Mouse (Mus musculus) neural tube, embryonic 14.5 days (tissue): Measurements from ENCODE around the gene 1110059E24Rik. TPM values are rescaled to one million over a fixed set of nuclear protein-coding genes. Genes with fewer than 3 reads are reported as not detected.

Source experiments
- ATAC-seq: fragments of 200-750 bp; cut with Nextera tagmentation; 2 replicates; pipeline ENCODE4 v1.8.0; 2017; ENCODE audit warnings: low read depth, mild to moderate bottlenecking, moderate TSS enrichment, moderate library complexity
- H3K27ac ChIP-seq: fragments of 300-500 bp; sonication (generic); 2 replicates; pipeline ENCODE4 v1.5.1; 2014; ENCODE audit warnings: low read depth, mild to moderate bottlenecking, control low read depth, low read length, moderate library complexity, mixed read lengths
- H3K27me3 ChIP-seq: fragments of 300-500 bp; sonication (generic); 2 replicates; pipeline ENCODE4 v1.6.1; 2014; ENCODE audit warnings: low read length; ENCODE audit not compliant: control insufficient read depth, insufficient read depth
- H3K36me3 ChIP-seq: fragments of 300-500 bp; sonication (generic); 2 replicates; pipeline ENCODE4 v1.6.1; 2014; ENCODE audit warnings: low read length, mixed read lengths; ENCODE audit not compliant: control insufficient read depth, insufficient read depth
- H3K4me1 ChIP-seq: fragments of 300-500 bp; sonication (generic); 2 replicates; pipeline ENCODE4 v1.6.1; 2014; ENCODE audit warnings: low read length; ENCODE audit not compliant: control insufficient read depth, insufficient read depth
- H3K4me2 ChIP-seq: fragments of 300-500 bp; sonication (generic); 2 replicates; pipeline ENCODE4 v1.6.1; 2014; ENCODE audit warnings: mild to moderate bottlenecking, low read depth, low read length, control low read depth
- H3K4me3 ChIP-seq: fragments of 300-500 bp; sonication (generic); 2 replicates; pipeline ENCODE4 v1.5.1; 2014; ENCODE audit warnings: low read depth, low read length, control low read depth, mixed read lengths
- H3K9ac ChIP-seq: fragments of 300-500 bp; sonication (generic); replicated peaks from 2 replicates; pipeline ENCODE4 v1.6.1; 2014; ENCODE audit warnings: low read depth, mild to moderate bottlenecking, control low read depth, low read length, mixed read lengths
- H3K9me3 ChIP-seq: fragments of 300-500 bp; sonication (generic); 2 replicates; pipeline ENCODE4 v1.6.1; 2016; ENCODE audit warnings: low read length; ENCODE audit not compliant: control insufficient read depth
- WGBS: fragments of 180-500 bp; shearing (Covaris S2); extraction: QIAGEN DNeasy Blood & Tissue Kit; methylation state at CpG from one replicate; pipeline ENCODE4 v1.1.7; 2014; 5-methylcytosine and 5-hydroxymethylcytosine counted together
- polyA plus RNA-seq: library from polyadenylated mRNA; unstranded; fragments of >200 nt; fragmentation: Nextera tagmentation; extraction: Ambion mirVana; gene quantifications from 2 replicates; pipeline ENCODE4 v1.2.1, GENCODE M21; 2014

1110059E24Rik gene
- polyA plus RNA-seq, 1 experiment from 2014 or later = 64.9 TPM

- WGBS = 1% methylated on average over 69 of the region's 105 CpGs
- H3K27ac ChIP-seq = peak within 1 kb of the TSS; percentile 97
Measured at GRCm38 (mm10) chr19:21653172-21653981, 601 bp upstream of the 1110059E24Rik start, which contains the start of gene Abhd17b. Abhd17b (plus strand) TSS chr19:21653185.

GRCm38 (mm10) chr19:21651664-21652063 lies 1.1 kb downstream of the 1110059E24Rik start:
- 54% methylated on average over 6 of the region's 6 CpGs for WGBS
- H3K9me3 ChIP-seq = no peaks in the 10 kb centered on the region
- H3K36me3 ChIP-seq = no peaks in the 10 kb centered on the region
- ATAC-seq = no peak
- H3K27me3 ChIP-seq = no peaks in the 10 kb centered on the region
- H3K4me2 ChIP-seq = peak overlapping the region; percentile 63
- peaks cover 18% of the 10 kb centered on the region for H3K4me1 ChIP-seq
- H3K9ac ChIP-seq = peak overlapping the region; percentile 39; the same call in 1 of the 2 replicates
- H3K27ac ChIP-seq = no peak overlapping the region
- peak overlapping the region; percentile 83 for H3K4me3 ChIP-seq

More at GRCm38 (mm10) chr19:21653172-21653981, 601 bp upstream of the 1110059E24Rik start, which contains the start of gene Abhd17b:
- peaks cover 18% of the 10 kb centered on the region for H3K4me1 ChIP-seq
- no peaks in the 10 kb centered on the region for H3K27me3 ChIP-seq
- H3K4me2 ChIP-seq = peak within 1 kb of the TSS; percentile 65
- H3K4me3 ChIP-seq = peak within 1 kb of the TSS; percentile 83
- H3K36me3 ChIP-seq = no peaks in the 10 kb centered on the region
- H3K9ac ChIP-seq = peak within 1 kb of the TSS; percentile 94
- H3K9me3 ChIP-seq = no peaks in the 10 kb centered on the region
- peak; percentile 60 for ATAC-seq

GRCm38 (mm10) chr19:21646142-21646541 lies 6.6 kb downstream of the 1110059E24Rik start:
- whole genome bisulfite sequencing = 90% methylated on average over 6 of the region's 6 CpGs
- Histone ChIP-seq H3K27me3 (no peaks in the 10 kb centered on the region), H3K4me1 (no peaks in the 10 kb centered on the region), H3K9ac (no peak overlapping the region), H3K4me3 (no peak overlapping the region), H3K4me2 (no peak overlapping the region), H3K9me3 (no peaks in the 10 kb centered on the region), H3K27ac (no peak overlapping the region), H3K36me3 (no peaks in the 10 kb centered on the region)
- ATAC-seq = no peak

- Histone ChIP-seq H3K4me3 (no peak overlapping the region), H3K27ac (no peak overlapping the region), H3K27me3 (no peaks in the 10 kb centered on the region), H3K9me3 (no peaks in the 10 kb centered on the region), H3K4me1 (no peaks in the 10 kb centered on the region), H3K9ac (no peak overlapping the region), H3K36me3 (no peaks in the 10 kb centered on the region), H3K4me2 (no peak overlapping the region)
- no peak for ATAC-seq
- WGBS = 86% methylated on average over 4 of the region's 4 CpGs
Measured at GRCm38 (mm10) chr19:21645301-21645700, 7.5 kb downstream of the 1110059E24Rik start.

GRCm38 (mm10) chr19:21643935-21644334 lies 8.8 kb downstream of the 1110059E24Rik start:
- H3K9ac ChIP-seq = no peak overlapping the region
- no peaks in the 10 kb centered on the region for H3K36me3 ChIP-seq
- no peak overlapping the region for H3K4me3 ChIP-seq
- no peaks in the 10 kb centered on the region for H3K9me3 ChIP-seq
- ATAC-seq = no peak
- H3K4me2 ChIP-seq = no peak overlapping the region
- no peaks in the 10 kb centered on the region for H3K4me1 ChIP-seq
- 85% methylated on average over 1 of the region's 1 CpGs for WGBS
- H3K27me3 ChIP-seq = no peaks in the 10 kb centered on the region
- H3K27ac ChIP-seq = no peak overlapping the region

- no peaks in the 10 kb centered on the region for H3K27me3 ChIP-seq
- H3K4me3 ChIP-seq = no peak overlapping the region
- H3K9me3 ChIP-seq = no peaks in the 10 kb centered on the region
- no peaks in the 10 kb centered on the region for H3K4me1 ChIP-seq
- H3K4me2 ChIP-seq = no peak overlapping the region
- no peak overlapping the region for H3K27ac ChIP-seq
- no peak overlapping the region for H3K9ac ChIP-seq
- no peaks in the 10 kb centered on the region for H3K36me3 ChIP-seq
- 81% methylated on average over 7 of the region's 7 CpGs for WGBS
- no peak for ATAC-seq
Measured at GRCm38 (mm10) chr19:21637672-21638071, 15.1 kb downstream of the 1110059E24Rik start.

- H3K4me1 ChIP-seq = no peaks in the 10 kb centered on the region
- H3K4me2 ChIP-seq = no peak overlapping the region
- no peaks in the 10 kb centered on the region for H3K9me3 ChIP-seq
- WGBS = 86% methylated on average over 3 of the region's 3 CpGs
- H3K9ac ChIP-seq = no peak overlapping the region
- no peaks in the 10 kb centered on the region for H3K36me3 ChIP-seq
- no peak overlapping the region for H3K4me3 ChIP-seq
- H3K27me3 ChIP-seq = no peaks in the 10 kb centered on the region
- ATAC-seq = no peak
- H3K27ac ChIP-seq = no peak overlapping the region
Measured at GRCm38 (mm10) chr19:21636907-21637306, 15.9 kb downstream of the 1110059E24Rik start.

GRCm38 (mm10) chr19:21635406-21635805 lies 17.4 kb downstream of the 1110059E24Rik start:
- H3K27me3 ChIP-seq = no peaks in the 10 kb centered on the region
- WGBS = 94% methylated on average over 2 of the region's 2 CpGs

GRCm38 (mm10) chr19:21630656-21631331 lies 22.0 kb downstream of the 1110059E24Rik start:
- 64% methylated on average over 14 of the region's 14 CpGs for WGBS
- Histone ChIP-seq H3K4me3 (no peak overlapping the region), H3K4me2 (no peak overlapping the region), H3K9ac (0 out of 2 replicates have a peak overlapping the region, but pooled peaks have one; percentile 25), H3K36me3 (no peaks in the 10 kb centered on the region), H3K27ac (peak overlapping the region; percentile 52; the same call in 1 of the 2 replicates), H3K4me1 (no peaks in the 10 kb centered on the region), H3K9me3 (no peaks in the 10 kb centered on the region), H3K27me3 (no peaks in the 10 kb centered on the region)
- ATAC-seq = no peak

More at GRCm38 (mm10) chr19:21635406-21635805, 17.4 kb downstream of the 1110059E24Rik start:
- ATAC-seq = no peak
- Histone ChIP-seq H3K9ac (no peak overlapping the region), H3K4me1 (no peaks in the 10 kb centered on the region), H3K27ac (no peak overlapping the region), H3K4me3 (no peak overlapping the region), H3K4me2 (no peak overlapping the region), H3K9me3 (no peaks in the 10 kb centered on the region), H3K36me3 (no peaks in the 10 kb centered on the region)
